Mouse (Mus musculus) brown adipose tissue, adult 24 weeks (tissue): ENCODE data around the gene Cep131. TPM values are rescaled to one million over a fixed set of nuclear protein-coding genes. Genes with fewer than 3 reads are reported as not detected.

ENCODE experiments used
- H3K27ac ChIP-seq: fragments of 200-500 bp; replicated peaks from 2 replicates; pipeline ENCODE4 v1.5.1; 2012; ENCODE audit warnings: low read depth, mild to moderate bottlenecking, low read length
- H3K4me1 ChIP-seq: fragments of 200-500 bp; 2 replicates; pipeline ENCODE4 v1.6.1; 2012; ENCODE audit warnings: low read length, mixed read lengths; ENCODE audit not compliant: control insufficient read depth, insufficient read depth, insufficient read length
- H3K4me3 ChIP-seq: fragments of 200-500 bp; 2 replicates; pipeline ENCODE4 v1.5.1; 2012; ENCODE audit warnings: low read depth, mild to moderate bottlenecking, low read length, moderate library complexity; ENCODE audit not compliant: insufficient read depth
- polyA plus RNA-seq: library from polyadenylated mRNA; stranded (reverse); fragments of >200 nt; gene quantifications from 2 replicates; pipeline ENCODE4 v1.2.4, GENCODE M21; 2012; ENCODE audit not compliant: missing spikeins, insufficient read depth, insufficient read length

Cep131 gene
- 1.9 and 3.0 TPM in 2 replicates for polyA plus RNA-seq

DNA sequence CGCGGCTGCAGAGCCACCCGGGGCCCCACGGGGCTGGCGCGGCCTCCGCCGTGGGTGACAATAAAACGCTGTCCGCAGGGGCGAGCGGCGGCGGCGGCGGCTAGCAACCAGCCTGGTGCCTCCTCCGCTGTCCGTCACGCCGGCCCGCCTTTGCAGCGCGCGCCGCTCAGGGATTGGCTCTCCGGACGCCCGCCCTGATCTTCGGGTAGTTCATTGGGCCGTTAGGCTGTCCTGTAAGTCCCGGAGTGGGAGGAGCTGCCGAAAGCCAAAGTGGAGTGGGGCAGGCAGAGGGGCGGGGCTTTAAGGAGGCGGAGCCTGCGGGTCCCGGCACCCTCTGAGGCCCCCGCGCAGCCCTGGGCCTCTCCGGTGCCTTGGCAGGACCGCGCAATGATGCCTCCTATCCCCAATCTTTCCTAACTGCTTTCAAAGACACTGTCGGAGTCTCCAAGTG, at the start of gene Cep131:
Gene Cep131, minus strand, starts transcription at position 126 of the 451 bp plus-strand sequence.
- Histone ChIP-seq H3K4me1 (peaks cover 7% of the 10 kb centered on the region), H3K27ac (no peak within 1 kb of the TSS)

DNA sequence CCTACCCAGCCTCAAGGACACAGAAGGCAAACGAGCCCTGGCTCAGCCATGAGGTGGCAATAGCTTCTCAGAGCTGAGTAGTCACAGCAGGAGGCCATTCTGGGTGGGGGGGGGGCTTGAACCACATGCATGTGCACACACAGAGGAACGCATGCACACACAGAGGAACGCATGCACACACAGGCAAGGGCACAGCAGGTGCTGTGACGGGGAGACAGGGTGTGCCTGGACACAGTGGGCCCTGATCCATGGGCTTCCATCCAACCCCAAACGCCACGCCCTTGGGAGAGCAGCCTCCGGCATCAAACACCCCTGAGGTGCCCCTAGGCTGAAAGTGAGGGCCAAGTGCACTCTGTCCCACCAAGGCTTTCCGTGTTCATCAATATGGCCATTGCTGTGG, 49.6 kb upstream of the Cep131 start:
- H3K4me1 ChIP-seq, result peaks cover 25% of the 10 kb centered on the region
- H3K27ac ChIP-seq, result no peak overlapping the region
- H3K4me3 ChIP-seq, result no peak overlapping the region

More for the DNA sequence above, at the start of gene Cep131:
- peak within 1 kb of the TSS; percentile 85 for H3K4me3 ChIP-seq

DNA sequence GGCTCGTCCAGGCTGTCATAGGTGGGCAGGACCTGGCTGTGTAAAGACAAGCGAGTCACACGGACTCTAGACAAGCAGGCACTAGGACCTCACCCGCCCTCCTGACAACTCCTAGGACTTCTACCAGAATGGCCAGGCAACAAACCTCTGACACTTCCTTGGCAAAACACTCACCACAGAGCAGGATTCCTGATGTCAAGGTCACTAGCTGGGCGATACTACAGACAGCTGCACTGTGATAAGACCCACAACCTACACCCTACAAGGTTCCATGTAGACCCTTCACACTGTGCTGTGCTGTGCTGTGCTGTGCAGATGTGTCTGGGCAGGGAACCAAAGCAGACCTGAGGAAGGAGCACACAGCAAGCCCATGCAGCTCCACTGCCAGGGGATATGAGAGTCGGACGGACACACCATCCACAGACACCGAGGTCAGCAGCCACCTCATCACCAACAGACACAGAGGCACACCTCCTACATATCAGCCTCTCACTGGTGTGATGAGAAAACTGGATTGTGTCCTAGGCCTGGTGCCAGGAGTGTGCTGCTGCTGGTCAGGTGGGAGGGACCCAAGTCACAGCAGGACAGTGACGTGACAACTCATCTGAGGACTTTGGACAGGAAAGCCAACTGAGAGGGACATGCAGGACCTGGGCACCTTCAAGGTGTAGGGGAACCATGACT, 48.4 kb upstream of the Cep131 start:
- Histone ChIP-seq H3K27ac (no peak overlapping the region), H3K4me1 (peaks cover 23% of the 10 kb centered on the region), H3K4me3 (no peak overlapping the region)

DNA sequence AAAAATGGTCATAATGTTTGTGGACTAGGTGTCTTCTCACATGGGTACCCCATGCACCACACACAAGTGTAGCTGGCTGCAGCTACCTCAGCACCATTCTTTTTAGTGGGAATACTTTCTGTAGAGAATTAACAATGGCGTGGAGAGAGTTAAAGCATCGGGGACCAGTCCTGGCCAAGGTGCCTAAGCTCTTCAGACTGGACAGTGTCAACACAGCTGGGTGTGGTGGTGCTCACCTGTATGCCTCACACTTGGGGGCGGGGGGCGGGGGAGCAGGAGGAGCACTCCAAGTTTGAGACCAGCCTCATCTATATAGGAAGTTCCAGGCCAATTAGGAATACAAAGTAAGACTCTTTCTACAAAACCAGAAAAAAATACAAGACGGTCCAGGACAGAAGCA, 47.5 kb upstream of the Cep131 start:
- H3K27ac ChIP-seq, result no peak overlapping the region
- no peak overlapping the region for H3K4me3 ChIP-seq
- H3K4me1 ChIP-seq, result peaks cover 22% of the 10 kb centered on the region

DNA sequence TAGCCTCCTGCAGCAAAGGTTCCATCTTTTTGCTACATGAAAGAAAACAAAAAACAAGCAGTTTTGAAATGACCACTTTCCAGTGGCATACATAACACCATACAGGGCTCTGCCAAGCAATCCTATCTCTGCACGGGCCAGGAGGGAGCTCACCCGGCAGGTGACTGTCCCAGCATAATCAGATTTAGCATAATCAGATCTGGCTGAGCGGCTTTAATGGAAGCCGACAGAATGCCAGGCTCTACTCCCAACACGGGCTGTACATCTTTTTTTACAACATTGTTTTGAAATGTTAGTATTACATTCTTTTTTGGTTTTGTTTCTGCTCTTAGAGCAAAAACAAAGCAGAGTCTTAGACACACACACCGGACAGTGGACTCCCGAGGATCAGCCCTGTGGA, 42.7 kb upstream of the Cep131 start:
- Histone ChIP-seq H3K27ac (no peak overlapping the region), H3K4me1 (no peaks in the 10 kb centered on the region), H3K4me3 (no peak overlapping the region)

DNA sequence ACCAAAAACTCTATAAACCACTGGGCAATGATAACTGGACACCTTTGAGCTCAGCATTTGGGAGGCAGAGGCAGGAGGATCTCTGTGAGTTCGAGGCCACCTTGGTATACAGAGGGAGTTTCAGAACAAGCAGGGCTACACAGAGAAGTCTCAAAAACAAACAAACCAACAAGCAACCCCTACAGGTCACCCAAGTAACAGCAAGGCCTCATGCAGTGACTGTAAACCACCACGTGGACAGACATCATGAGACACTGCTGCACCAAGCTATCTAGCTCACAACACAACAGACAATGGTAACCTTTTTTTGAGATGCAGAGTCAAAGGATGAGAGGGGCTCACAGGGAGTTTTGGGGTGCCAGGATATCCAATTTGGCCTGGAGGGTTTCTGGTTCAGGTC, 40.2 kb upstream of the Cep131 start:
- Histone ChIP-seq H3K27ac (no peak overlapping the region), H3K4me1 (no peaks in the 10 kb centered on the region), H3K4me3 (no peak overlapping the region)

DNA sequence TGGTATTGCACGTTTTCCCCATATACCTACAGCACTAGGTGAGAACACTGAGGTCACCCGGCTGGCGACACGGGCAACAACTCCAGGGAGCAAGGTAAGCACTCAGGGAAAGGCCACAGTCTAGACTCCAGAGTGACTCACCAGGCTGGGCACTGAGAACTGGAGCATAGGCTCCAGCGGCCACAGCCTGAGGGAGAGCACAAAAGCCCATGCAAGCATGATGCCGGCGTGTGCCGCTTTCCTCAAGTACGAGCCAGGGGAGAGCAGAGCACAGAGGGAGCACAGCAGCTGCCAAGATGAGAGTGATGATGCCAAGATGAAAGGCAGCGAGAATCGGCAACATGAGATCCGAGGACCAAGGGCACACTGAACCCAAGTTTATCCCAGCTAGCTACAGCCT, 35.5 kb upstream of the Cep131 start:
- H3K4me3 ChIP-seq, result no peak overlapping the region
- peak overlapping the region; percentile 58; the same call in 1 of the 2 replicates for H3K27ac ChIP-seq
- H3K4me1 ChIP-seq, result no peaks in the 10 kb centered on the region

DNA sequence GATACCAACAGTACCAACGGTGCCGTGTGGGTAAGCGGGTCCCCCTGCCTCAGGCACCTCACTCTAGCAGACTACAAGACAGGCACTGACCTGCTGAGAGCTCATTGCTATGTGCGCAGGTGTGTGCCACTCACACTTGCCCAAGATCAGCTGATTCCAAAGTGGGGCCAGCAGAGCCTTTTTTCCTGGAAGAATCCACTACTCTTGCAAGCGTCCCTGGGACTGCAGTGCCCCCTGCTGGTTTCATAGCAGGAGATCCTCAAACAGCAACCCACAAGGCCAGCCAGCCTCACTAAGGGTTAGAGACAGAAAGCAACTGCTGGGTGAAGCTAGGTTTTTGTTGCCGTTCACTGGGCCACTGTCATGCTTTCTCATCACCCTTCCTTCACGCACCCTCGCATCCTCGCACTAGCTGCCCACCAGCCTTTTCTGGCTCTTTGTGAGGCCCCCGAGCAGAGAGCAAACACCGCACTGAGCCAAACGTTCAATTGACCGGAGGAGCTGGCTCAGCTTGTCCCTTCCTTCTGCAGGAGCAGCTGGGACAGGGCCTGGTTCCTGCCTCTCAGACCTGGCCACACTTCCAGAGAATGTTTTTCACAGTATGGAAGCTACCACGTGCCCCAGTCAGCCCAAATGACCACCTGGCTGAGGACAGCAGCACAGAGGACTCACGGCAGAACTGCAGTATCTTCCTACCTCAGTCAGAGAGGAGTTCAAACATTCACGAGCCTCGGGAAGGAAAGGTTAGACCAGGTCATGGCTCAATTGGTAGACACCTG, 34.2 kb upstream of the Cep131 start:
- Histone ChIP-seq H3K4me1 (no peaks in the 10 kb centered on the region), H3K27ac (no peak overlapping the region), H3K4me3 (no peak overlapping the region)

DNA sequence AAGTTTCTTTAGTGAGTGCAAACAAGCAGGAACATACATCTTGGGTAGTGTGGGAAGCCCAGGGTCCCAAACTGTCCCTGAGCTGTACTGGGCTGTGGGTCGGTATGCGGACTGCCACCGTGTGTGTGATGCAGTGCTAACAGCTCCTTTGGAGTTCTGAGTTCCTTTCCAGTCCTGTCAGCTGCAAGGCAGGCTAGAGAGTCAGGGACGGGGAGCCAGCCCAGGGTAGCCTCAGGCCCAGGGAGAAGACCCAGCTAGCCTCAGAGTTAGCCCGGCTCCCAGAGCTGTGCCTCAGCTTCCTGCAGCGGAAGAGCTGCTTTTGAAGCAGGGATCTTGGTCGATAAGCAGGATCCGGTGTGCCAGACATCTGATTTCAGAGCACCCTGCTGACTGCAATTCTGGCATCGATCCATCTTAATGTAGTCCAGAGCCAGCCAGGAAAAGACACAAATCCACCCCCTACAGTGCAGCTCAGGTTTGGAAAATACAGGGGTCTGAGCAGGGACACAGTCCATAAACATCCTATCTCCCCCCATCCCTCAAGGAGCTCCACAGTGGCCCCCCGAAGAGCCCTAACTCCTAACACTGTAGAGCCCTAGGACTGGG, 33.4 kb upstream of the Cep131 start:
- no peak overlapping the region for H3K27ac ChIP-seq

DNA sequence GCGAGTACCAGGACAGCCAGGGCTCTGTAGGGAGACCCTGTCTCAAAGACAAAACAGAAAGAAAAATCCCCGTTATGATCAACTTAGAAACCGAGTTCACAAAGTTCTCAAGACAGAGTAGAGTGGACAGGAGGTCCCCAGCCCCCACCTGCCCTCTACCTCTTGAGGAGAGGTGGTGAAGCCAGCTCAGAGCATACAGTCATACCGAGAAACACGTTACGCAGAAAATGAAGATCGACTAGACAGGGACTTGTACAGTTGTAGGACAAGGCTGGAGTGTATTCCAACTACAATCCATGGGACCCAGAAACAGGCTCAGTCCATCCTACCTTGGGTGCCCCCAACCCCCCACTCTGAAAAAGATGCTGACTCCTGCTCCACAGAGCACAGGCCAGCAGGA, 32.5 kb upstream of the Cep131 start:
- no peak overlapping the region for H3K4me3 ChIP-seq
- H3K27ac ChIP-seq, result no peak overlapping the region
- H3K4me1 ChIP-seq, result no peaks in the 10 kb centered on the region

More for the DNA sequence above, 33.4 kb upstream of the Cep131 start:
- no peak overlapping the region for H3K4me3 ChIP-seq
- no peaks in the 10 kb centered on the region for H3K4me1 ChIP-seq

DNA sequence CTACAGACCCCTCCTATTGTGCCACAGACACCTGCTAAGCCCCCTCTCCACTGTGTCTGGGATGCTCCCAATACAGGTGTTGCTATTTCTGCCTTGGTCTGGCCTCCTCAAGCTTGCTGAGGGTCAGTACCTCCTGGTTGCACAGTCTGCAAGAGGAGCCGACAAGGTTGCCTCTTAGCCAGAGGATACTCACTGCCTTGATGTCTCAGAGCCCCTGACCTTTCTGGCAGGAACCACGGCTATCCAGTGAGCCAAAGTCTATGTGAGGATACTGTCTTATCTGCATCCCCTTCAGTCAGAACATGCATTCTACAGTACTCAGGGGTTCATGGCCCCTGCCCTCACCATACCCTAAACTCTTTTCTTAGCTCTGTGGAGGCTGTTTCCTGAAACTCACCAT, 31.0 kb upstream of the Cep131 start:
- no peak overlapping the region for H3K27ac ChIP-seq

DNA sequence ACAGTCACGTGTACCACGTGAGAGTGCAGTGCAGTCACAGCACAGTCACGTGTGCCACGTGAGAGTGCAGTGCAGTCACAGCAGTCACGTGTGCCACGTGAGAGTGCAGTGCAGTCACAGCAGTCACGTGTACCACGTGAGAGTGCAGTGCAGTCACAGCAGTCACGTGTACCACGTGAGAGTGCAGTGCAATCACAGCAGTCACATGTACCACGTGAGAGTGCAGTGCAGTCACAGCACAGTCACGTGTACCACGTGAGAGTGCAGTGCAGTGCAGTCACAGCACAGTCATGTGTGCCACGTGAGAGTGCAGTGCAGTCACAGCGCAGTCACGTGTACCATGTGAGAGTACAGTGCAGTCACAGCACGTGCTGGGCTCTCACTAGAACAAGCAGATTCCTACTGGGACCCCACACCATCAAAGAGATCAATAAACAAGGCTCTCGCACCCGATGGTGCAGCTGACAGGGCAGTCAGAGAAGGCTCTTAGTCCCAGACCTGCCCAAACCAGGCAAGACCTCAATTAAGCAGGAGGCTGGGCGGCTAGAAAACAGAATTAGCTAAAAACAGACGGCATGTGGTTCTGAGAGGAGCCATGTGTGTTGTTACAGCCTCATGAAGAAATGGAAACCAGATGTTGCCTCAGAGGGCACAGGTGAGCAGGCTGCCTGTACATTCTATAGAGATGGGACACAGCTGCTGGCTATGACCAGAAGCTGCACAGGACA, 28.0 kb upstream of the Cep131 start:
- no peaks in the 10 kb centered on the region for H3K4me1 ChIP-seq
- H3K27ac ChIP-seq, result no peak overlapping the region
- H3K4me3 ChIP-seq, result no peak overlapping the region

More for the DNA sequence above, 31.0 kb upstream of the Cep131 start:
- H3K4me3 ChIP-seq, result no peak overlapping the region
- no peaks in the 10 kb centered on the region for H3K4me1 ChIP-seq

DNA sequence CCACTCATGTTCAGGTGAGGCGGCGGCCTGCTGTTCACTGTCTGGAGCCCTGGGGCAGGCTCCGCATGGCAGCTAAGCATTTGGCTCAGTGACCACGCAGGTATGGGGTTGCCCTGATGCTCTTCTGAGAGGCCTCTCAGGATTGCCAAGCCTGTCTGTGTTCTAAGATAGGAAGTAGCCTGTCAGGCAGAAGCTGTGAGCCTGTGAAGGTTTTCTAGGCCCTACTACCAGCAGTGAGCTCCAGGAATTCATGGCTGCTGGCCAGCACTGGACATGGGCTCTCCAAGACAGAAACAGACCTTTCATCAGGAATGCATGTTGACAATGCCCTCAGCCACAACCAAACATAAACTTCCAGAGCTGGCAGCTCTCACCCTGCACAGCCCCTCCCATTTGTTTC, 25.5 kb upstream of the Cep131 start:
- no peak overlapping the region for H3K27ac ChIP-seq
- H3K4me1 ChIP-seq, result no peaks in the 10 kb centered on the region

DNA sequence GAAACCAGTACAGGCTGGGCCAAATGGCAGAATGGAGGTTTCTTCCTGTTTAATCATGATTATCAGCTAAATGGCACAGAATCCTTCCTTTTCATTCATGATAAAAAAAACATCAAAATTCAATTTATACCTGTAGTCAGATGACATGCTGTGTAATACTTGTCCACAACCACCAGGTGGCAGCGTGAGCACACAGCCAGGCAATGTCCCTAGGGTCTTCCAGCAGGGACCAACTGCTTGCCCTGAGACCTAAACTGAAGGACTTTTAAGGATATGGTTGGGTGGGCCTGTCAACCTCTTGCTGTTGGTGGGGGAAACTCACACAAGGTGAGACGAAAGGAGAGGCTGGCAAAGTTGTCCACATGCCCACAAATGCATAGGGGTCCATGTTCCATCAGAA, 24.4 kb upstream of the Cep131 start:
- Histone ChIP-seq H3K4me1 (no peaks in the 10 kb centered on the region), H3K4me3 (no peak overlapping the region), H3K27ac (no peak overlapping the region)

More for the DNA sequence above, 25.5 kb upstream of the Cep131 start:
- no peak overlapping the region for H3K4me3 ChIP-seq

DNA sequence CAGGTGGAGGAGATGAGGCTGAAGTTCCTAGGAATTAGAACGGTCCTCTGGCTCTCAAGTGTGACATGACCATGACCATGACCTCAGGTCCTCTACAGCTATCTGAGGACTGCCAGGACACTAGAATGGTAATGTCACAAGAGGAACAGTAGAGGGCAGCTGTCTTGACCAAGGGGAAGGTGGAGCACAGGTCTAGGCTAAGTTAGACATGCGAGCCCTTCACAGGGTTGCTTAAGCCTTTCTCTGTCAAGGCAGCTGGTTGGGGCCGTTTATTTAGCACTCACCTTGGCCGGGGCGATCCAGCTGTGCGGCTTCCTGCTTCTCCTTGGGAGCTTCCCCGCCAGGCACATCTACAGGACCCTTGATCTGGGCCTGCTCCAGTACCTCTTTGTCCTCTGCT, 23.9 kb upstream of the Cep131 start:
- no peaks in the 10 kb centered on the region for H3K4me1 ChIP-seq
- H3K27ac ChIP-seq, result no peak overlapping the region
- H3K4me3 ChIP-seq, result no peak overlapping the region
